Mouse (Mus musculus): ENCODE measurements around the gene Gja6.

The Gja6 gene

GRCm38 (mm10) chrX:160906952-160907351, at the start of gene Gja6:
Gja6 (minus strand) TSS chrX:160907052.
- no peak for DNase-seq

- no peak for DNase-seq
Observed at GRCm38 (mm10) chrX:160949583-160949982, 42.7 kb upstream of the Gja6 start.

GRCm38 (mm10) chrX:160944722-160945121, 37.9 kb upstream of the Gja6 start:
- DNase-seq = no peak

GRCm38 (mm10) chrX:160935541-160935940, 28.7 kb upstream of the Gja6 start:
- DNase-seq = no peak

GRCm38 (mm10) chrX:160930656-160931055, 23.8 kb upstream of the Gja6 start:
- DNase-seq = no peak

GRCm38 (mm10) chrX:160928870-160929269, 22.0 kb upstream of the Gja6 start:
- DNase-seq = no peak

GRCm38 (mm10) chrX:160919022-160919637, 12.3 kb upstream of the Gja6 start:
- no peak for DNase-seq

GRCm38 (mm10) chrX:160906477-160906876, 375 bp downstream of the Gja6 start:
- DNase-seq = no peak

GRCm38 (mm10) chrX:160905913-160906312, 939 bp downstream of the Gja6 start:
- no peak for DNase-seq

GRCm38 (mm10) chrX:160905041-160905678, 1.7 kb downstream of the Gja6 start:
- no peak for DNase-seq

- no peak for DNase-seq
Observed at GRCm38 (mm10) chrX:160901118-160901517, 5.7 kb downstream of the Gja6 start.

- DNase-seq = no peak
Observed at GRCm38 (mm10) chrX:160892077-160892476, 14.8 kb downstream of the Gja6 start.

GRCm38 (mm10) chrX:160886301-160886700, 20.6 kb downstream of the Gja6 start:
- DNase-seq = no peak

GRCm38 (mm10) chrX:160866576-160866975, 40.3 kb downstream of the Gja6 start:
- no peak for DNase-seq

GRCm38 (mm10) chrX:160865022-160865421, 41.8 kb downstream of the Gja6 start:
- no peak for DNase-seq

- no peak for DNase-seq
Observed at GRCm38 (mm10) chrX:160863689-160864383, 43.0 kb downstream of the Gja6 start.
